Mouse (Mus musculus): Measurements from ENCODE around the gene Hmg20b.

DNA sequence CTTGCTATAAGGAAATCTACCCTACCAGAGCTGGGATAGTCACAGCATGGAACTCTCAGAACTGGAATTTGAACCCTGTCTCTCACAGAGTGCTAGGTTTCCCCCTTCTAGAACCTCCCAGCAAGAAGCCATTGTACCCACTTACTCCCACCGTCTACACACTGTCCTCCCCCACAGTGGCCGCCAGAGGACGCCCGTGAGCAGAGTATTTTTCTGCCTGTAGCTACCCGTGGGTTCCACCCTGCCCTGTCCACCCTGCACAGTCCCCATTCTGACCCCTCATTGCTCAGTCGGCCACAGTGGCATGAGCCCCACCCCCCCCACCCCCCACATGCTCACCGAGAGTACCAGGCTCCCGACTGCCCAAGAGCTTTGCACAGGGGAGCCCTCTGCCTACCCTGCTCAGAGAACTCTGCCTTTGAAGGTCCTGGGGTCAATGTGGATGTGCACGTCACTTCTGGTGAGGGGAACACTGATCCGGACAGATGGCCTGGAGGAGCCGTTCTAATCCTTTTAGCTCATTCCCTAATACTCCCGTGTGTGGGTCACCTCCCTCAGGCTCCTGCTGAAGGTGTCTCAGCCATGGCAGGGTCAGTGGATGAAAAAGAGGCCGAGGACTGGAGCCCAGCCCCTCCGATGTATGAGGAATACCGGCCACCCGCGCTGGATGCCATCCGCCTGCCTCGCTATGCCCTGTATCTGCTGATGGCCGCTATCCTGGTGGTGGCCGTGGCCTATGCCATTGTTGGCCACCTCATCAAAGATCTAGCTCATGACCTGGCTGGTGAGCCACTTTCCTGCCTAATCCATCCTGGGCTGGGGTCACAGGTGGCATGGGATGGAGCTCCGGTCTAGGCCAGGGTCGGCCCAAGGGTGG lies 39.8 kb upstream of the Hmg20b start:
- no peak for TF ChIP-seq CHD2 (IDR thresholded peaks at IDR 0.05; ENCODE audit: low read depth, low read length)
- no peak; the same call in 1 of the 2 replicates for TF ChIP-seq ZC3H11A (IDR thresholded peaks at IDR 0.05; ENCODE audit: borderline replicate concordance, low read depth, low read length)
- TF ChIP-seq ZNF384 (IDR thresholded peaks at IDR 0.05; ENCODE audit: low read depth, low read length): no peak
